Mouse (Mus musculus) embryonic fibroblast, embryonic 13.5 days (primary cell): ENCODE measurements around the gene Cd300ld2.
"Not testable (repeated sequence)": the region's sequence is repeated elsewhere in the genome, so short reads cannot be mapped to it uniquely, and the experiment has no call there.

Source experiments
- CTCF ChIP-seq: IDR thresholded peaks from 2 replicates; pipeline ENCODE4 v1.5.1; 2011; ENCODE audit warnings: mild to moderate bottlenecking, control low read depth, low read length, moderate library complexity, borderline replicate concordance; ENCODE audit not compliant: insufficient read depth
- POLR2A ChIP-seq: IDR thresholded peaks from 2 replicates; pipeline ENCODE4 v1.6.1; 2011; ENCODE audit warnings: low read depth, mild to moderate bottlenecking, control low read depth, low read length, moderate library complexity

DNA sequence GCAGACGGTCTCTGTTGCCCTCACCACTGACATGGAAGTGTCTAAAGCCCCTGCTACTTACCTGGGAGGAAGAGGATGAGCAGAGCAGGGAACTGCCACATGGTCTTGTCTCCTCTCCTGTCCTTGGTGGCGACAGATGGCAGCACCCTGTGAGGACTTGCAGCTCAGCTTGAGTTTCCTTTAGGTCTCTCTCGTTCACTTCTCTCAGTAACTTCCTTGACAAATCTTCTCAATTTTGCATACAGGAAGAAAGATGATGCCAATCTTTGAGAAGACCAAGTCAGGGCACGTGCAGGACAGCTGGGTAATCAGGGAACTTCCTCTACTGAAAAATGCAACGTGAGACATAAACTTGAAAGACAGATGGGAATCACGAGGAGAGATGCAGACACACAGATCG is at the start of gene Cd300ld2:
- TF ChIP-seq CTCF, POLR2A: not testable (repeated sequence)
